Mouse (Mus musculus): ENCODE measurements around the gene Prap1.

The Prap1 gene

DNA sequence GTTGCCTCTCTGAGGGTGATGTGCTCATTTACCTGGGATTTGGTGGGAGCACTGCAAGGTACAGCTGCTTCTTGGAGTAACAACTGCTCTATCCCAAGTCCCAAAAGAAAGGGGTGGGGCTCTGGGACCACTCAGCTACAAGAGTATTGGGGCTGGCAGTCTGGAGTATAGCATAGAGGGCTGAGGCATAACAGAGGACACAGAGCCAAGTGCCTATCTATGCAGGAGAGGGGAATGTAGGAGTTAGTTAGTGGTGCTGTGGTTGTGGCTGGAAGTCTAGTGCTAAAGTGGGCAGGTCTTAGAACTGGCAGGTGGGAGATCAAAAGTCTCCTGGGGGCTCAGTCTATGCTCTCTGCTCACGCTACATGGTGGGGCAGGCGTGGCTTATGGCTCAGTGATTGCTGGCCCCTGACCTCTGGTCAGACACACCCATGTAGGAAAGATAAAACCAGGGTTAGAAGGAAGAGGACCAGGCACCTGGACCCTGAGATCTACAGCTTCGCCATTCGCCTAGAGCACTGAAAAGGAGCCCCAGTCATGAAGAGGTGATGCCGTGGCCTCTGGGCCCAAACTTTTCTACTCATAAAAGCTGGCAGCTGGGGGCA lies at the start of gene Prap1:
Gene Prap1, plus strand, starts transcription at position 472 of the 605 bp plus-strand sequence.
- DNase-seq (ENCODE audit: low spot score in 2 of 2), result no peak

DNA sequence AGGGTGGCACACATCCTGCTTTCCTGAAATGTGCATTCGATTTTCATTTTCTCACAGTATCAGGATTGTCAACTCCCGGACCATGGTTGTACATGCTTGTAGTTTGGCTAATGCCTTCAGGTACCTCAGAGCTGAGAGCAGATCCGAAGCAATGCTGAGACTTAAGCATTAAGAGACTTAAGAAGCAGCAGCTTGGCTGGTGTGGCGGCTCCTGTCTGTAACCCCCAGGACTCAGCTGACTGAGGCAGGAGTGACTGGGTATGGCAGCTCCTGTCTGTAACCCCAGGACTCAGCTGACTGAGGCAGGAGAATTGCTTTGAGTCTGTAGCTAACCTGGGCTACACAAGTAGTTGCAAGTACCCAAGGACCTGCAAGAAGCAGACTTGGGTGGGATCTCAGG lies 47.6 kb upstream of the Prap1 start:
- DNase-seq (ENCODE audit: low spot score in 2 of 2), result no peak

- DNase-seq (ENCODE audit: low spot score in 2 of 2), result no peak
Measured at GRCm38 (mm10) chr7:140047811-140048311, 45.3 kb upstream of the Prap1 start.

GRCm38 (mm10) chr7:140048361-140049114 lies 44.7 kb upstream of the Prap1 start, which contains the start of gene Msx3:
Gene Msx3 (minus strand): TSS chr7:140049089.
- no peak for DNase-seq (ENCODE audit: low spot score in 2 of 2)

GRCm38 (mm10) chr7:140049115-140049689 lies 44.0 kb upstream of the Prap1 start:
- DNase-seq (ENCODE audit: low spot score in 2 of 2), result no peak

- no peak for DNase-seq (ENCODE audit: low spot score in 2 of 2)
Measured at GRCm38 (mm10) chr7:140054124-140054523, 39.1 kb upstream of the Prap1 start.

DNA sequence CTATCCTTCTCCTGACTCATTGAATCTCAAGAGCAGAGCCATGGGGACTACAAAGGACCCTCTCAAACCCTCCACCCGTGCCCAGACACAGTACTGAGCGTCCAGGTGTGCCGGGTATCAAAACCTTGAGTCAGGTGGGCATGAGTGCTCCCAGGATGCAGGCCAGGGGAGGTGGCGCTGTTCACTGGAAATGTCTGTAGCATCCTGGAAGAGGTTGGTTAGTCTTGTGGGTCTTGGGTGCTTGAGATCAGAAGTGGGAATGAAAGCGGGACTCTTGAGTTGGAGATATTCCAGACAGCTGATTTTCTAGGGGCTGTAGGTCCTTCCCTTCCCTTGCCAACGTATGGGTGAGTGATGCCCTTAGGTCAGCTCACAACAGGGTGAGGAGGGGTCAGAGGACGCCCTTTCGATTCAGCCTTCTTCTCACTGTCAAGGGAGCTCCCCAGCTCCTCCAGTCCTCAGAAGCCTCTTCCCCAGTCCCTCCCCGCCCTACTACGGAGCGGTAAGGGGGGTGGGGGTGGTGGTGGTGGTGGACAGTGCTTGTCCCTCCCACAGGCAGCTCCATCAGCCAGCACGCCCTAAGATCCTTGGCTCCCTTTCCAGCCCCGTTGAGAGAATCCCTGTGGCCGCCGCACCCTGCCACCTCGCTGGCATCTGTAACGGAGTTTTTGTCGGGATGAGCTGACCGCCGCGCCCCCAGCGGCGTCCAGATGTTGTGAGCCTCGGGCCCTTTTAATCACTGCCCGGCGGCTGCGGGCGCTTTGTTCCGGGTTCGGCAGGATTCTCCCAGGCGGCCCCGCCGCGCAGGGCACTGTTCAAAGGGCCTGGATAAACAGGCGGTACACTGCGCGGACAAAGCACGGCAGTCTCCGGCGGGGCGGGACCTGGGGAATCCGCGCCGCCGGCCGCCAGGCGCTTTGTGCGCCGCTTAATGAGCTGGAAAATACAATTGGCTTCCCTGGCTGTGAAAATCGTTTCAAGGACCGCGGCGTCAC lies 35.5 kb upstream of the Prap1 start:
- no peak for DNase-seq (ENCODE audit: low spot score in 2 of 2)

- DNase-seq (ENCODE audit: low spot score in 2 of 2), result no peak
Measured at GRCm38 (mm10) chr7:140058528-140058927, 34.7 kb upstream of the Prap1 start.

DNA sequence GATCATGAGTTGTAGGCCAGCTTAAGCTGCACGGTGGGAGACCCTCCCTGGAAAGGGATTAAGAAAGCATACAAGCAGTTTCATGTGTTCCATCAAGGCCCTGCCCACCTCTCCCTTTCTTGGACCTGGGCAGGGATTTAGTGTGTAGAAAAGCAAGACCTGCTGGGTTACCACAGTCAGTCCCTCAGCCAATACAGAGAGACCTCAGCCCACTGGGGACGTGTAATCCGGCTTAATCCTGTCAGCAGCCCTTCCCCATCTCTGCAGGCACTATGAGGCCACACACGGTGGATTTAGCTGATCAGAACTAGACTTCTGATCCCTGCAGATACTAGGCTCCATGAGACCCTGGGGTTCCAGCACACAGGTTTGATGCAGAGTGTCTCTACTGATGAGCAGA lies 33.6 kb upstream of the Prap1 start:
- DNase-seq (ENCODE audit: low spot score in 2 of 2), result no peak

DNA sequence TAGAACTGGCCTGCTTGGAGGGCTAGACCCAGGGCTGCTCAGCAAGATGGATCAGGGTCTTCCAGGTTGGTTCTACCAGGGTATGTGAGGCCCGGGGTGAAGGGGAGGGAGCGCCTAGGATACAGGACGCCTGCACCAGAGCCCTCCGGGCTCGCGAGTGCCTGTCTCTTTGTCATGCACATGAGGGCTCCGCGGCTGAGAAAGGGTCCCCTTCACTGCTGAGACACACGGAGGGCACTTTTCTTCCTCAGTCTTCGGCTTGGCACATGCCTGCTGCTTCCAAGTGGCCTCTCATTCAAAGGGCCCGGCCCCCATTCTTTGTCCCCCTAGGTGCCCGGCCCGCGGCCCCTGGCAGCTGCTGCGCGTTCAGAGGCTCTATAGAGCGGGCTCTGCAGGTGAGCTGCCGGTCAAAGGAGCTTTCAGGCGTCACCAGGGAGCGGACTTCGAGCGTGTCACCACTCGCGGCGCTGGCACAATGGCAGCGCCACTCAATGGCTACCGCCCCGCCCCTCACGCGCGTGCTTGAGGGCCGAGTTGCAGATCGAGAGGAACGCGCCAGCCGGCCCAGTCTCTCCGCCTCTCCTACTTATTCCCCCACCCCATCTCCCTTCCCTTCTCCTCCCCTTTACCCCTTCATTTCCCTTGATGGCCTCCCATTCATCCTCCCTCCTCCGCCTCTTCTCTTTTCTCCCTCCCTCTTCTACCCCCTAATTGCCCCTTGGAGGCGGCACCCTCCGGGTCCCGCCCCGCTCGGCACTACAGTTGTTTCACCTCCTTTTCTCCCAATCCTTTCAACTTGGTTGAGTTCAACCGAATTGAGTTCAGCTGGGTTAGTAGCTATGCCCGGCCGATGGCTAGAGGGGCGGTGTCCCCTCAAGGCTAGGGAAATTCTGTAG lies 32.0 kb upstream of the Prap1 start:
- DNase-seq (ENCODE audit: low spot score in 2 of 2), result no peak

- DNase-seq (ENCODE audit: low spot score in 2 of 2), result no peak
Measured at GRCm38 (mm10) chr7:140061832-140062130, 31.4 kb upstream of the Prap1 start.

DNA sequence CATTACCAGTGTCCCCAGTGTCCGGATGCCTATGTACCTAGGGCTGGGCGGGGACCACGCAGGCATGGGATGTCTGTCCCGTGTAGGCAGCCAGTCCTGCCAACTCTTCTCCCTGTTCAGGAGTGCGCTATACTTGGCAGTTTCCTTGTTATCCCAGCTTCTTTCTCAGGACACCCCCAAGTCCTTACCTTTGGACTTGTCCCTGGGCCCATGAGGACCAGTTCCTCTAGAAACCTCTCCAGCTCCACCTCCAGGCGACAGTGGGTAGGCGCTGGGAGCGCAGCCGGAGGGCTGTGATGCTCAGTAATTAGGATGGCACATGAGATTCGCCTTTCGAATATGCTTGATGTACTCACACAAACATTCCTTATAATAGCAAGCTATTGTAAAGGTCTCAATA lies 30.9 kb upstream of the Prap1 start:
- no peak for DNase-seq (ENCODE audit: low spot score in 2 of 2)

DNA sequence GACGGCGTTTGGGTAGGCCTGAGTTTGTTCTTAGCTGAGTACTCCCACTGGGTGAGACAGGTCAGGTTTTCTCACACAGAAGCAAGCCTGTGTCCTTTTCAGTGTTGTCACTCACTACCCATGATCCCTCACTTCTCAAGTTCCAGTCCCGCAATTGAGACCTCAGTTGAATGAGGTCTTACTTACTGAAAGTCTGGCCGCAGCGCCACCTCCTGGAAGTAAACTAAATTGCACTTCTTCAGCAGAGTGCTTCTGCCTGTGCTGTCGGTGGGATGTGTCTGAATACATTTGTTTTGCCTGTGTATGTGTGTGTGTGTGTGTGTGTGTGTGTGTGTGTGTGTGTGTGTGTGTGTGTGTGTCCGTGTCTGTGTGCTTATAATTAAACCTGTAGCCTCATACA lies 30.1 kb upstream of the Prap1 start:
- peak in 1 of 2 experiments; percentile 48 for DNase-seq (ENCODE audit: low spot score in 2 of 2)

- no peak for DNase-seq (ENCODE audit: low spot score in 2 of 2)
Measured at GRCm38 (mm10) chr7:140067397-140067796, 25.8 kb upstream of the Prap1 start.

- DNase-seq (ENCODE audit: low spot score in 2 of 2), result no peak
Measured at GRCm38 (mm10) chr7:140070042-140070711, 23.0 kb upstream of the Prap1 start.

- DNase-seq (ENCODE audit: low spot score in 2 of 2), result no peak
Measured at GRCm38 (mm10) chr7:140077698-140078097, 15.5 kb upstream of the Prap1 start.

GRCm38 (mm10) chr7:140078711-140079110 lies 14.5 kb upstream of the Prap1 start:
- peak in 1 of 2 experiments; percentile 36 for DNase-seq (ENCODE audit: low spot score in 2 of 2)

DNA sequence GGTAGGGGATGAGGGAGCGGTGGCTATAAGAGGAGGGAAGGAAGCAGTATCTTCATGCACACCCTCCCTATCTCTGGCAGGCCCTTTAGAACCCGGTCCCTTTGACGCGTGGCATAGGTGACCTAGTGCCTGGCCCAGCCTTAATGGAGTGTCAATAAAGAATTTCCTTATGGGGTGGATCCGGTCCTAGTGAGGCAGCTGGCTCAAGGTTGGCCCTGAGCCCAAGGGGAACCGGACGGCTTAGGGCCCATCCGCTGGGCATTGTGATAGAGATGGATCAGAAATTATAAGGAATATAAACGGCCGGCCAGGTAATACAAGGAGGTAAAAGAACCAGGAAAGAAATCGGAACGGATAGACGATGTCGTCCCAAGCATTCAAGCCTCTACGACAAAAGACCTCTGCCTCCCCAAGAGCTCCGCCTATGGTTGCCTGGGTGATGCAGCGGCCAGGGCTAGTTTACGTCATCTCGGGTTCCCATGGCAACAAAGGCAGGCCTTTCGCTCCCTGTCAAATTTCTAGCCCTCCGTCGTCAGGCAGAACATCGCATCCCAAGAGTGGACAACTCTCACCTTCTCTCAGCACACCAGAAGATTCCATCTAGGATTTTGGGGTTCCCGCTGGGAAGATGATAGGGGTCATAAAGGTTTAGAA lies 12.6 kb upstream of the Prap1 start:
- no peak for DNase-seq (ENCODE audit: low spot score in 2 of 2)

GRCm38 (mm10) chr7:140081408-140082241 lies 11.6 kb upstream of the Prap1 start:
- no peak for DNase-seq (ENCODE audit: low spot score in 2 of 2)
